Mouse (Mus musculus): ENCODE results near the gene Cd300a. TPM values are rescaled to one million over a fixed set of nuclear protein-coding genes. Genes with fewer than 3 reads are reported as not detected.
A peak's percentile ranks its signal among the peaks of the same experiment; 100 is the strongest.

The Cd300a gene
- polyA plus RNA-seq, 1 experiment, result 12.5 TPM

DNA sequence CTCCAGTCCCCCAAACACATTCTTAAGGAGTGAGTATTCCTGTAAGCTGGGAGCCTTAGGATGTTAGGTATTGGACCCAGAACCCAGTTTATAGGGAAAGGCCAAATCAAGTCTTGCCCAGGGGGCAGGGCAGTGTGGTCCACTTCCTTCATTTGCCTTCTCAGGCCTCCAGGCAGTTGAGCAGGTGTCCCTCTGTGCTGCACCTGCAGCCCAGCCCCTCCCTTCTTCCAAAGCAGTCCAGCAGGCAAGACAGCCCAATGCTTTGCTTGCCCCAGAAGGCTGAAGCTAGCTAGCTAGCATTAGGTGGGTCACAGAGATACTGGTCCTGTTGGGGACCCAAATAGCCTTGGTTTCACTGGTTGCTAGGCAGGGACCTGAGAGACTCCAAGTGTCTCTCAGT is 9.7 kb upstream of the Cd300a start:
- Histone ChIP-seq H3K27me3 (ENCODE audit: control insufficient read depth, insufficient read depth, low read length) (no peaks in the 10 kb centered on the region), H3K27ac (ENCODE audit: insufficient read depth, low read length) (peak overlapping the region; percentile 34), H3K4me1 (ENCODE audit: control insufficient read depth, insufficient read depth, insufficient read length) (peaks cover 27% of the 10 kb centered on the region; the same call in 1 of the 2 replicates), H3K36me3 (ENCODE audit: control insufficient read depth, insufficient read depth, low read length) (no peaks in the 10 kb centered on the region), H3K4me3 (ENCODE audit: extremely low read depth, insufficient read depth, insufficient read length) (no peak overlapping the region)
- DNase-seq (ENCODE audit: low read depth in 1 of 2, low spot score in 2 of 2), result no peak
- TF ChIP-seq CTCF (IDR thresholded peaks at IDR 0.05; ENCODE audit: extremely low read depth, insufficient read depth, insufficient read length, insufficient replicate concordance) (no peak), POLR2A (IDR thresholded peaks at IDR 0.05; ENCODE audit: low read depth, low read length) (no peak)

DNA sequence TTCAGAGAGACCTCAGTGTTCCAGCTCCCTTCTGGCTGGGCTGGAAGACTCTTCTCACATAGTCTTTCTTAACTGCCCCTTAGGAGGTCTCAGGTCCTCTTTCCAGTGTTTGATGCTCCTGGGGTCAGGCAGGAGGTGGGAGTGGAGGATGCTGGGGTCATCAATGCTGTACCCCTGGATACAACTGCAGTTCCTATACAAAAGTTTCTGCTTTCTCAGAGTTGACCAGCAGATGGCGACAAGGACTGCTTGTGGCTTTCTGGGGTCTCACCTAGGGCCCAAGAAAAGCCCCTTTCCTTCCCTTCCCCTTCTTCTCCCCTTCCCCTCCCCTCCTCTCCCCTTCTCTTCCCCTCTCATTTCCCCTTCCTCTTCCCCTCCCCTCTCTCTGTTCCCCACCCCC is 9.3 kb upstream of the Cd300a start:
- 4% methylated on average over 1 of the region's 1 CpGs for WGBS

DNA sequence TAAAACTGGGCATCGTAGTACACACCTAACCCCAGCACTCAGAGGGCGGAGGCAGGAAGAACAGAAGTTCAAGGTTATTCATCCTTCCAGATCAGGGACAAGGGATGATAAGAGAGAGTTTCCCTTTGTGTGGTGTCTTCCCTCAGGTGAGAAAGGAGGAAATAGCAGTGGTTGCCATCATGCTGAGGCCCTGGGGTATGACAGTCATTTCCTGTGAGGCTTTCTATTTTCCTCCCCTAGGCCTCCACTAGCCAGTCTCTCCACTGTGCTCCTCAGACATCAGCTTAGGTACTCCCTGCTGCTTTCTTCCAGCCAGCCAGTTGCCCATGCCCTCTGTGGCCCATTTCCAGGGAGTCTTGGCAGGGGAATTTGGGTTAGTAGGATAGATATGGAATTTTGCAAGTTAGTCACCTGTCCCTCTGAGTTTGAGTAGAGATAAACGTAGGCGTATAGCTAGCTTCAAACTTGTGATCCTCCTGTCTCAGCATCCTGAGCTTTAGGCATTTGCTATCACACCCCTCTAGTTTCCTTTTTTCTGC is 6.5 kb upstream of the Cd300a start:
- TF ChIP-seq CTCF (IDR thresholded peaks at IDR 0.05; ENCODE audit: extremely low read depth, insufficient read depth, insufficient read length, insufficient replicate concordance) (no peak), POLR2A (IDR thresholded peaks at IDR 0.05; ENCODE audit: low read depth, low read length) (no peak)
- Histone ChIP-seq H3K27me3 (ENCODE audit: control insufficient read depth, insufficient read depth, low read length) (no peaks in the 10 kb centered on the region), H3K36me3 (ENCODE audit: control insufficient read depth, insufficient read depth, low read length) (no peaks in the 10 kb centered on the region), H3K27ac (ENCODE audit: insufficient read depth, low read length) (peak overlapping the region; percentile 57), H3K4me3 (ENCODE audit: extremely low read depth, insufficient read depth, insufficient read length) (no peak overlapping the region), H3K4me1 (ENCODE audit: control insufficient read depth, insufficient read depth, insufficient read length) (peaks cover 14% of the 10 kb centered on the region; the same call in 1 of the 2 replicates)
- DNase-seq (ENCODE audit: low read depth in 1 of 2, low spot score in 2 of 2), result no peak
- WGBS, result 86% methylated on average over 4 of the region's 4 CpGs

More for the DNA sequence above, 9.3 kb upstream of the Cd300a start:
- H3K36me3 ChIP-seq (ENCODE audit: control insufficient read depth, insufficient read depth, low read length), result no peaks in the 10 kb centered on the region
- no peak overlapping the region for H3K4me3 ChIP-seq (ENCODE audit: extremely low read depth, insufficient read depth, insufficient read length)
- DNase-seq (ENCODE audit: low read depth in 1 of 2, low spot score in 2 of 2), result peak in 1 of 2 experiments; percentile 51
- H3K4me1 ChIP-seq (ENCODE audit: control insufficient read depth, insufficient read depth, insufficient read length), result peaks cover 27% of the 10 kb centered on the region; the same call in 1 of the 2 replicates
- H3K27ac ChIP-seq (ENCODE audit: insufficient read depth, low read length), result peak overlapping the region; percentile 34
- H3K27me3 ChIP-seq (ENCODE audit: control insufficient read depth, insufficient read depth, low read length), result no peaks in the 10 kb centered on the region
- TF ChIP-seq POLR2A (IDR thresholded peaks at IDR 0.05; ENCODE audit: low read depth, low read length), result no peak
- peak; percentile 62; the same call in 1 of the 2 replicates for TF ChIP-seq CTCF (IDR thresholded peaks at IDR 0.05; ENCODE audit: extremely low read depth, insufficient read depth, insufficient read length, insufficient replicate concordance)

DNA sequence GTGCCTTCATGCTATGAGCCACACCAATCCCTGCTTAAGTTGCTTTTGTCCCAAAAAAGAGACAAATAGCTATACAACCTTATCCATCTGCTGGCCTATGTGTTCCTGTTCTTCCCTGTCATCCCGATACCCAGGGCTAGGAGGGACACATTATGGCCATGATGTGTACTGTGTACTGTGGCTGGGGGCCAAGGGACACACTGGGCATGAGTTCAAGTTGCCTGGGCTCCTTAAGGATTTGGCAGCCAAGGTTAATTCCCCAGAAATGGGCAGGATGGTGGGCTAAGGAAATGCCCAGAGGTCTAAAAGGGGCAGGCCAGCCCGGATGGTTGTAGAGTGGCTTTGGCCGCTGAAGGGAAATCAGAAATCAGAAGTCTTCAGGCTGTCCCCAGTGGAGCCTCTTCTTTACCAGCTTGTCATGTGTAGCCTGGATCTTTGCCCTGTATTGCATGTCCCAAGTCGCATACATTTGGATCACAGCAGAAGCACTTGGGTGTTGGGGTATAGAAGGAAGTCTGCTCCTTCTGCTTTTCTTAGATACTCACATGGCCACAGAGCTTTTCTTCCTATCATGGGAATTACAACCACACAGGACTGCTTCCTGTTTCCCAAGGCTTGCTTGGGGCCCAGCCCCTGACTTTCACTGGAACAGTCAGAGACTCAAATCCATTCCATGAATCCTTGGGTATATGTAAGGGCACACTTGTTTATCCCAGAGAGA is 5.3 kb upstream of the Cd300a start:
- Histone ChIP-seq H3K36me3 (ENCODE audit: control insufficient read depth, insufficient read depth, low read length) (no peaks in the 10 kb centered on the region), H3K27me3 (ENCODE audit: control insufficient read depth, insufficient read depth, low read length) (no peaks in the 10 kb centered on the region), H3K27ac (ENCODE audit: insufficient read depth, low read length) (peak overlapping the region; percentile 3), H3K4me1 (ENCODE audit: control insufficient read depth, insufficient read depth, insufficient read length) (peaks cover 14% of the 10 kb centered on the region; the same call in 1 of the 2 replicates), H3K4me3 (ENCODE audit: extremely low read depth, insufficient read depth, insufficient read length) (no peak overlapping the region)
- DNase-seq (ENCODE audit: low read depth in 1 of 2, low spot score in 2 of 2), result no peak
- no peak for TF ChIP-seq POLR2A (IDR thresholded peaks at IDR 0.05; ENCODE audit: low read depth, low read length)
- no peak for TF ChIP-seq CTCF (IDR thresholded peaks at IDR 0.05; ENCODE audit: extremely low read depth, insufficient read depth, insufficient read length, insufficient replicate concordance)
- WGBS, result 68% methylated on average over 4 of the region's 4 CpGs

DNA sequence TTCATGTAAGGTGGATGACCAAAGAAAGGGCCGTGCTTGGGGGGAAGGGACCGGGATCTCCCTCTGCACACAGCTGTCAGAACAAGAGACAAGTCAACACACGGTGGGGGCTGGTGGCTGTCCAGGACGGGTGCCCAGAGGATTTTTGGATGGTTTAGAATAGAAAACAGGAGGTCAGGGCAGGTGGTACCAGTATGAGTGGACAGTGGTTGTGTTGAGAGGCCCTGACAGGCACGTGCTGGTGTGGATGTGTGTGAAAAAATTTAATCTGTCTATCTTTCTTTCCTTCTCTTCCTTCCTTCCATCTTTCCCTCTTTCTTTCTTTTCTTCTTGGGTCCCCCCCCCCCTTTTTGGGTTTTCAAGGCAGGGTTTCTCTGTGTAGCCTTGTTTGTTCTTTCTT is 701 bp downstream of the Cd300a start:
- H3K27ac ChIP-seq (ENCODE audit: insufficient read depth, low read length), result peak overlapping the region; percentile 52
- no peaks in the 10 kb centered on the region for H3K27me3 ChIP-seq (ENCODE audit: control insufficient read depth, insufficient read depth, low read length)
- DNase-seq (ENCODE audit: low read depth in 1 of 2, low spot score in 2 of 2), result no peak
- 11% methylated on average over 5 of the region's 5 CpGs for WGBS
- no peaks in the 10 kb centered on the region for H3K36me3 ChIP-seq (ENCODE audit: control insufficient read depth, insufficient read depth, low read length)
- peaks cover 5% of the 10 kb centered on the region; the same call in 1 of the 2 replicates for H3K4me1 ChIP-seq (ENCODE audit: control insufficient read depth, insufficient read depth, insufficient read length)
- TF ChIP-seq POLR2A (IDR thresholded peaks at IDR 0.05; ENCODE audit: low read depth, low read length), result no peak
- TF ChIP-seq CTCF (IDR thresholded peaks at IDR 0.05; ENCODE audit: extremely low read depth, insufficient read depth, insufficient read length, insufficient replicate concordance), result no peak
- peak overlapping the region; percentile 53; the same call in 1 of the 2 replicates for H3K4me3 ChIP-seq (ENCODE audit: extremely low read depth, insufficient read depth, insufficient read length)

DNA sequence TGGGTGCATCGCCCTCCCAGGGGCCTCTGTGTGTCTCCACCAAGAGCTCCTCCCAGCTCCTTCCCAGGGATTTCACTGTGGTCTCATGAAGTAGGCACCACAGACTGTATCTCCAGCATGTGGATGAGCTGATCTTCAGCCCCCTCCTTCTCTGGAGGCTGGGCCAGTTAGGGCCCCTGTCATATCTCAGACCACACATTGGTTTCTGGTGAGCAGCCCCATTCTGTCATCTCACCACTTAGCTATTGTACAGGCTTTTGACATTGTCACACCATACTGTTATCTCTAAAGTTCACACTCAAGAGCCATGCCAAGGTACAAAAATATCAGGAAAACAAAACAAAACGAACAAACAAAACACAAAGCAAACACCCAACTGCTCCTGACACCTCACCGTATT is 6.2 kb downstream of the Cd300a start:
- TF ChIP-seq POLR2A (IDR thresholded peaks at IDR 0.05; ENCODE audit: low read depth, low read length) (no peak), CTCF (IDR thresholded peaks at IDR 0.05; ENCODE audit: extremely low read depth, insufficient read depth, insufficient read length, insufficient replicate concordance) (no peak)
- WGBS, result 91% methylated on average over 3 of the region's 3 CpGs
- Histone ChIP-seq H3K27me3 (ENCODE audit: control insufficient read depth, insufficient read depth, low read length) (no peaks in the 10 kb centered on the region), H3K27ac (ENCODE audit: insufficient read depth, low read length) (no peak overlapping the region), H3K36me3 (ENCODE audit: control insufficient read depth, insufficient read depth, low read length) (no peaks in the 10 kb centered on the region), H3K4me1 (ENCODE audit: control insufficient read depth, insufficient read depth, insufficient read length) (peaks cover 2% of the 10 kb centered on the region; the same call in 1 of the 2 replicates), H3K4me3 (ENCODE audit: extremely low read depth, insufficient read depth, insufficient read length) (no peak overlapping the region)
- DNase-seq (ENCODE audit: low read depth in 1 of 2, low spot score in 2 of 2), result no peak

DNA sequence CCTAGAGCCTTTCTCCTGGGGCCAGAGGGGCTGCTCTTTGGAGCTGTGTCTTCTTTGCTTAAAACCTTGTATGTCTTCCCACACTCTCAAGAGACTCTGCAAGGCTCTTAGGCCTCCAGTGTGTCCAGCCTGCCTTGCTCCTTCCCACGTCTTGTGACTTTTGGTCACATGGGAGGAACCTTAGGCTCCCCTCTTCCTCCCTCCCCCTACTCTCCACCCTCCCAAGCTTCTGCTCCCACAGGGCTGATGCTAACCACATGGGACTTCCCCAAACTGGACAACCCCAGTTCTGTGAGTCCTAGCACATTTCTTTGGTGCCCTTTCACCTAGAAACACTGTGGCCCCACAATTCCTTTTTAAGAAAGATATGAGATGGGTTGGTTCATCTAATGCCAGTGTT is 8.2 kb downstream of the Cd300a start:
- TF ChIP-seq CTCF (IDR thresholded peaks at IDR 0.05; ENCODE audit: extremely low read depth, insufficient read depth, insufficient read length, insufficient replicate concordance), result no peak
- TF ChIP-seq POLR2A (IDR thresholded peaks at IDR 0.05; ENCODE audit: low read depth, low read length), result no peak
- H3K4me3 ChIP-seq (ENCODE audit: extremely low read depth, insufficient read depth, insufficient read length), result no peak overlapping the region
- H3K27ac ChIP-seq (ENCODE audit: insufficient read depth, low read length), result peak overlapping the region; percentile 61
- no peaks in the 10 kb centered on the region for H3K27me3 ChIP-seq (ENCODE audit: control insufficient read depth, insufficient read depth, low read length)
- 19% methylated on average over 1 of the region's 1 CpGs for WGBS
- peak in 1 of 2 experiments; percentile 22 for DNase-seq (ENCODE audit: low read depth in 1 of 2, low spot score in 2 of 2)
- peaks cover 2% of the 10 kb centered on the region; the same call in 1 of the 2 replicates for H3K4me1 ChIP-seq (ENCODE audit: control insufficient read depth, insufficient read depth, insufficient read length)
- H3K36me3 ChIP-seq (ENCODE audit: control insufficient read depth, insufficient read depth, low read length), result no peaks in the 10 kb centered on the region

All from spleen, adult 2 months (tissue).